16 mouse cellular contexts compared by ENCODE assay signal in genomic region chr9:69165096-69165836, GRCm38 (mm10).
DNase-seq lines count a peak whose midpoint lies in the region; ATAC-seq and TF ChIP-seq lines count a peak whose summit lies in the region.
"Had no signal": no experiment of that assay in that cellular context is flagged by ENCODE, and none has a peak within 500 bp of the region (broad histone marks: within the 10 kb centered on the region; RNA-seq: fewer than 3 reads in every experiment).

No protein-coding gene starts in this region.

- no peak overlapping the region for H3K27ac ChIP-seq in midbrain, embryonic 11.5 days (ENCODE audit: low read depth, low read length)
- no peak overlapping the region for H3K27ac ChIP-seq in midbrain, embryonic 14.5 days (replicated peaks; ENCODE audit: low read depth, low read length)
- peak overlapping the region; percentile 43 for H3K27ac ChIP-seq in heart, postnatal 0 days (ENCODE audit: low read depth)
- H3K27ac ChIP-seq: forebrain, embryonic 13.5 days; limb, embryonic 15.5 days; midbrain, embryonic 12.5 days had no signal

- DNase-seq in heart, adult 18-20 months: peak; percentile 30
- DNase-seq in heart, postnatal 25 days (ENCODE audit: low spot score): no peak
- peak; percentile 57 for DNase-seq in midbrain, embryonic 11.5 days (ENCODE audit: low spot score, missing footprints)
- DNase-seq in midbrain, embryonic 14.5 days: no peak
- DNase-seq in heart, postnatal 0 days (ENCODE audit: low spot score): peak; percentile 16
- peak; percentile 34 for DNase-seq in thymus, postnatal 25 days
- DNase-seq: adrenal gland, postnatal 25 days; kidney, postnatal 4 days; right cerebral cortex, postnatal 4 days had no signal

- no peaks in the 10 kb centered on the region for H3K27me3 ChIP-seq in midbrain, embryonic 11.5 days (ENCODE audit: control insufficient read depth, insufficient read depth, low read length)
- H3K27me3 ChIP-seq in midbrain, embryonic 14.5 days (ENCODE audit: control insufficient read depth, insufficient read depth, low read length): no peaks in the 10 kb centered on the region
- H3K27me3 ChIP-seq in heart, postnatal 0 days (ENCODE audit: control insufficient read depth, insufficient read depth, low read length): no peaks in the 10 kb centered on the region
- H3K27me3 ChIP-seq: forebrain, embryonic 13.5 days; limb, embryonic 15.5 days; midbrain, embryonic 12.5 days had no signal

- 78% methylated on average over 7 of the region's 7 CpGs for WGBS in midbrain, embryonic 11.5 days
- WGBS in midbrain, embryonic 14.5 days: 83% methylated on average over 7 of the region's 7 CpGs
- 56% methylated on average over 7 of the region's 7 CpGs for WGBS in heart, postnatal 0 days

- intact Hi-C loops in heart, postnatal 25 days (cut with DNase I): no loop called here

- no peaks in the 10 kb centered on the region for H3K36me3 ChIP-seq in midbrain, embryonic 11.5 days (ENCODE audit: control insufficient read depth, insufficient read depth, low read length)
- no peaks in the 10 kb centered on the region for H3K36me3 ChIP-seq in midbrain, embryonic 14.5 days (ENCODE audit: control insufficient read depth, insufficient read depth, low read length)
- no peaks in the 10 kb centered on the region for H3K36me3 ChIP-seq in heart, postnatal 0 days (replicated peaks; ENCODE audit: control insufficient read depth, insufficient read depth, low read length)
- H3K36me3 ChIP-seq: G1E; limb, embryonic 15.5 days; midbrain, embryonic 12.5 days had no signal

- H3K9me3 ChIP-seq in midbrain, embryonic 11.5 days (ENCODE audit: control insufficient read depth, low read length): peaks cover 3% of the 10 kb centered on the region; the same call in 1 of the 2 replicates
- no peaks in the 10 kb centered on the region for H3K9me3 ChIP-seq in midbrain, embryonic 14.5 days (ENCODE audit: control insufficient read depth, low read length)
- H3K9me3 ChIP-seq in heart, postnatal 0 days (replicated peaks; ENCODE audit: control insufficient read depth, low read length): no peaks in the 10 kb centered on the region
- H3K9me3 ChIP-seq: forebrain, embryonic 13.5 days; limb, embryonic 15.5 days; midbrain, embryonic 12.5 days had no signal

- no peak overlapping the region for H3K4me2 ChIP-seq in midbrain, embryonic 11.5 days
- H3K4me2 ChIP-seq in midbrain, embryonic 14.5 days (ENCODE audit: low read length): no peak overlapping the region
- no peak overlapping the region; the same call in 1 of the 2 replicates for H3K4me2 ChIP-seq in heart, postnatal 0 days (ENCODE audit: low read depth, low read length)
- H3K4me2 ChIP-seq: forebrain, embryonic 13.5 days; limb, embryonic 15.5 days; midbrain, embryonic 12.5 days had no signal

- H3K4me3 ChIP-seq in midbrain, embryonic 11.5 days (ENCODE audit: low read depth, low read length): no peak overlapping the region
- no peak overlapping the region for H3K4me3 ChIP-seq in midbrain, embryonic 14.5 days (replicated peaks; ENCODE audit: low read depth, low read length)
- H3K4me3 ChIP-seq in heart, postnatal 0 days (ENCODE audit: low read depth, low read length): no peak overlapping the region
- H3K4me3 ChIP-seq: forebrain, embryonic 13.5 days; limb, embryonic 15.5 days; midbrain, embryonic 12.5 days had no signal

- H3K4me1 ChIP-seq in midbrain, embryonic 11.5 days (ENCODE audit: control insufficient read depth, insufficient read depth, low read length): no peaks in the 10 kb centered on the region
- H3K4me1 ChIP-seq in midbrain, embryonic 14.5 days (ENCODE audit: control insufficient read depth, insufficient read depth, low read length): no peaks in the 10 kb centered on the region
- H3K4me1 ChIP-seq in heart, postnatal 0 days (ENCODE audit: control insufficient read depth, insufficient read depth): peaks cover 14% of the 10 kb centered on the region
- H3K4me1 ChIP-seq: forebrain, embryonic 13.5 days; limb, embryonic 15.5 days; midbrain, embryonic 12.5 days had no signal

- no peak for ATAC-seq in midbrain, embryonic 11.5 days (ENCODE audit: low FRiP score)
- ATAC-seq in midbrain, embryonic 14.5 days (ENCODE audit: low FRiP score, low TSS enrichment): no peak
- no peak for ATAC-seq in heart, postnatal 0 days (ENCODE audit: insufficient read depth, low read depth)
- ATAC-seq in erythroblast, adult 5-6 weeks (replicated peaks; ENCODE audit: low FRiP score, poor library complexity, severe bottlenecking): no peak
- ATAC-seq in frontal cortex, adult (ENCODE audit: low TSS enrichment): no peak
- ATAC-seq: forebrain, embryonic 13.5 days; intestine, postnatal 0 days had no signal

- TF ChIP-seq EP300 in heart, postnatal 0 days (IDR thresholded peaks at IDR 0.05; ENCODE audit: low read depth): no peak

- no peak for TF ChIP-seq CTCF in heart, postnatal 0 days (IDR thresholded peaks at IDR 0.05; ENCODE audit: low read depth)

- no peak overlapping the region for H3K9ac ChIP-seq in midbrain, embryonic 11.5 days (ENCODE audit: low read length)
- no peak overlapping the region for H3K9ac ChIP-seq in midbrain, embryonic 14.5 days (replicated peaks; ENCODE audit: low read length)
- no peak overlapping the region for H3K9ac ChIP-seq in heart, postnatal 0 days (replicated peaks; ENCODE audit: low read depth, low read length)
- H3K9ac ChIP-seq: forebrain, embryonic 13.5 days; limb, embryonic 15.5 days; midbrain, embryonic 12.5 days had no signal

Comparison
In these comparisons a context has a peak if more than half of its experiments do, and no peak if none do; other contexts are left out.
1. DNase-seq: peak in heart, adult 18-20 months (2 of 2), midbrain, embryonic 11.5 days (single experiment), heart, postnatal 0 days (single experiment) and thymus, postnatal 25 days (single experiment); none in heart, postnatal 25 days (single experiment) and midbrain, embryonic 14.5 days (single experiment).